Mouse (Mus musculus) small intestine, adult 2 months (tissue): ENCODE results near the gene Nrp1.

Experiments used
- CTCF ChIP-seq: fragments of 200-500 bp; IDR thresholded peaks from 2 replicates; pipeline ENCODE4 v1.5.1; 2012; ENCODE audit warnings: low read depth, mild to moderate bottlenecking, control low read depth, inconsistent platforms, low read length, moderate library complexity, mixed read lengths; ENCODE audit not compliant: insufficient replicate concordance, insufficient read length; ENCODE audit errors: extremely low read depth
- POLR2A ChIP-seq: fragments of 200-500 bp; IDR thresholded peaks from 2 replicates; pipeline ENCODE4 v1.6.1; 2012; ENCODE audit warnings: low read depth, mild to moderate bottlenecking, control low read depth, inconsistent platforms, low read length, moderate library complexity

- TF ChIP-seq POLR2A (no peak), CTCF (no peak)
These were observed 68.7 kb downstream of the Nrp1 start for GRCm38 (mm10) chr8:128427071-128427470.
